Mouse (Mus musculus): Measurements from ENCODE around the gene Hist3h2a.

The Hist3h2a gene

DNA sequence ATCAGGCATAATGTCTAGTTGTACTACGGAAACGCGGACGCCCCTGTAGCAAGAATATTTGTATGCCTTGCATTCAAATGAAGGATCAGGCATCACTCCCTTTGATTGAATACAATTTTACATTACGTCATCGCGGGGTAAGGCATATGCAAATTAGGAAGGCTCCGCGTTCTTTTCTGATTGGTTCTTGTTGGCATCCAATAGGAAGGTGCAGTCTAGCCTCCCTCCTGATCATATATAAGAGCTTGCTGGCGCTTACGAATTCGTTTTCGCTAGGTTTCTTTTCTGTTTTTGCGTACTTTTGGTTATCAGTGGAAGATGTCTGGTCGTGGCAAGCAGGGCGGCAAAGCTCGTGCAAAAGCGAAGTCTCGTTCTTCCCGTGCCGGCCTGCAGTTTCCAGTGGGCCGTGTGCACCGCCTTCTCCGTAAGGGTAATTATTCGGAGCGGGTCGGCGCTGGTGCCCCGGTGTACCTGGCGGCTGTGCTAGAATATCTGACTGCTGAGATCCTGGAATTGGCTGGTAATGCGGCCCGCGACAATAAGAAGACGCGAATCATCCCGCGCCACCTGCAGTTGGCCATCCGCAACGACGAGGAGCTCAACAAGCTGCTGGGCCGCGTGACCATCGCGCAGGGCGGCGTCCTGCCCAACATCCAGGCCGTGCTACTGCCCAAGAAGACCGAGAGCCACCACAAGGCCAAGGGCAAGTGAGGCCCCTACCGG lies at the start of gene Hist3h2a, which contains the start of gene Trim17:
Gene Hist3h2a, plus strand, starts transcription at position 266 of the 723 bp plus-strand sequence.
Gene Trim17, plus strand, starts transcription at position 266 of the 723 bp plus-strand sequence.
- peak; percentile 91 to 93 for DNase-seq

- DNase-seq = peak; percentile 43 to 52
Measured at GRCm38 (mm10) chr11:58904838-58905237, 49.6 kb upstream of the Hist3h2a start.

DNA sequence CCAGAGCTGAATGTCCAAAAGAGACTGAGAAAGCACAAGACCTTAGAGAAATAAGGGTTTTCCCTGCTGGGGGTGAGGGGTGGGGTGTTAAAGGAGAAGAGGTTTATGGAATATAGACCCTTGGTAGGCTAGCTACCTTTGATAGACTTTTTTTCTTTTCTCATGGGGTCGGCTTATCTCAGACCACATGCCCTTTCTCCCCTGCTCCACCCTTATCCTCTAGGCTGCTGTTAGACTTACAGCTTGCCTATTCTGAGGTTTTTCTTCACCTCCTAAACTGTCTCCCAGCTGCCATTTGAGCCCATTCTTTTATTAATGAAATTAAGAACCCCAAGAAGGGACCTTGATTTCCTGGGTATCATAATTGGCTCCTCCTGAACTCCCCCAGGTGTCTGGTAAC lies 40.7 kb upstream of the Hist3h2a start:
- no peak for DNase-seq

DNA sequence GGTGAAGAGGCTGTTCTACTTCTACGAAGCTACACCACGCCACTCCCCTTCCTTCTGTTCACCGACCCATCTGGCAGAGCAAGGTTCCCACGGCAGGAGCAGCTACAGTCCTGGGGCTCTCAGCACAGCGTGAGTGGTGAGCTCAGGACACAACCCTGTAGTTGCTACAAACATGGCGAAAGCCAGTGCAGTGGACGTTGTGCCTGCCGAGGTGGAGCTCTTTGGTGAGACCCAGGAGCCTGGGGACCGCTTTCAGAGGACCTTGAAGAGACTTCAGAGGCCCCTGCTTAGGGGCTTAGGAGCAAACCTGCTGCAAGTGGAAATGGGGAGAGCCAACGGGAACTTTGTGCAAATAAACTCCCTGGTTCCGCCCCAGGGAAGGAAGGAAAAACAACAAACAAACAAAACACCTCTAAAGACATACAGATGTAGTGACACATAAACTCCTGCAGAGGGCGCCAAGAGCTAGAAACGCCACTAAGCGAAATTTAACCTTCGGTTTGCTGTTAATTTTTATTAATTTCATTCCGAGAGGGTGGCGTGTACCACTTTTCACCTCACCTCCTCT lies 39.9 kb upstream of the Hist3h2a start:
- DNase-seq = peak in 1 of 2 experiments; percentile 24

- peak; percentile 47 to 68 for DNase-seq
Measured at GRCm38 (mm10) chr11:58916879-58917744, 37.4 kb upstream of the Hist3h2a start.

DNA sequence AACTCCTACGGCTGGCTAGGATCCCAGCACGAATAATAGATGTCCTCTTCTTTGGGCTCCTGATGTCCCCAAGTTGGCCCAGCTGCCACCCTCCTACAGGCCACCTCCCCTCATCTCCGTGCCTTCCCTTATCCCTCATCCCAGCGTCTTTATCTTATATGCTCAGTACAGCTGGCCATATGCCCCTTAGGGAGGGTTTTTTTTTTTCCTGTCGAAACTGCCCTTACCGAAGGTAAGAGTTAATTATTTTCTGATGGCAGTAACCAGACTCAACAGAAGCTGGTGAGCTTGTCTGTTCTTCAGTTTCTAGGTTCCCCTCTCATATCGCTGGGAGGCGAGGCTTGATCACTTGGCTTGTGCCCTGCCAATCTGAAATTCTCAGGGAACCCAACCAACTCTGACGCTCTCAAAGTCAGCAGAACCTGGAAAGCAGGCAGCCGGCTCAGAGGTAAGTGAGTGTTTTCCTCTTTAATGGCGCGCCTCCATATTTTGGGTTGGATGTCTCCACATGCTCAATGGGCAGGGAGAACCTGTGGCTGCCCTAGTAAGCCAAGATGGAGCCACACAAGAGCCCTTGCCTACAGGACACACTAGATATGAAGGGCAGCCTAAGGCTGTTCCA lies 36.6 kb upstream of the Hist3h2a start, which contains the start of gene Btnl10:
Gene Btnl10, plus strand, starts transcription at position 164 of the 622 bp plus-strand sequence.
- no peak for DNase-seq

- DNase-seq = no peak
Measured at GRCm38 (mm10) chr11:58918759-58919158, 35.7 kb upstream of the Hist3h2a start.

DNA sequence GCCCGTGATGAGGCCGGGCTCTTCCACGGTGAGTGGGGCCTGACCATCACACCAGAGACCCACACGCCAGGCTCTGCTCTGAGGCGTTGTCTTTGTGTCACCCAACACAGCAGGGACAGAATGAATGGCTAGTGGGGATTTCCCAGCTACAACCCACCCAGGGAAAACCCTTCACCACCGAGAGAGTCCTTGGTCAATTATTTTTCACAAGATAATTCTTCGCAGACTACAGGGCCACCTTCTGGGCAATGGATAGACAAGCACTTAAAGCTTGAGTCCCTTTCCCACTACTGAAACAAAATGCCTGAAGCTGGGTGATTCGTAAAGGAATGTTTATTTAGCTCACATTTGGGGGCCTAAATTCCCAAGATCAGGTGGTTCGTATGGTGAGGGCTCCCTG lies 32.1 kb upstream of the Hist3h2a start:
- DNase-seq = no peak

DNA sequence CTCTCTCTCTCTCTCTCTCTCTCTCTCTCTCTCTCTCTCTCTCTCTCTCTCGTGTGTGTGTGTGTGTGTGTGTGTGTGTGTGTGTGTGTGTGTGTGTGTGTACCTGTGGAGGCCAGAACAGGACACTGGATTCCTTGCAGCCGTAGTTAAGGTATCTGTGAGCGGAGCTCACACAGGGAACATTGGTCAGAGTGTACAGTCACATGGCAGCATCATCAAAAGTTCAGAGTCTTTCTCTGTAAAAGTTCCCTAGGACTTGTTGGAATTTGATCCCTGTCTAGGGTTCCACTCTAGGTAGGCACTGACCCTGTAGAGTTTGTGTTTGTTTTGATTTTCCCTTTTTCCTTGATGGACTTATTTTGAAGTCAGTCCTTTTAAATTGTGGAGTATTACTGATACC lies 27.8 kb upstream of the Hist3h2a start:
- no peak for DNase-seq

DNA sequence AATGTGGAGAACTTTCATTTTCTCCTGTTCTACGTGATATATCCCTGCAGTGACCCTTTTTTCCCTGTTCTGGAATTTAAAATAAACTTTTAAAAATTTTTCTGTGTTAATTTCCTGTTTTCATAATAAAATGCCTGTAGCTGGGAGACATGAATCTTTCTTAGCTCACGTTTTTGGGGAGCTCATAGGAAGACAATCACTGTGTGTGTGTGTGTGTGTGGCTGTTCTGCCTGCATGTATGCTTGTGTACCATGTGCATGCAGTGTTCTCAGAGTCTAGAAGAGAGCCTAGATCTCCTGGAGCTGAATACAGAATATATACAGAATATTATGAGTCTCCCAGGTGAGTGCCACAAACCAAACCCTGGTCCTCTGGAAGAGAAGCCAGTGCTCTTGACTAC lies 27.4 kb upstream of the Hist3h2a start:
- no peak for DNase-seq

DNA sequence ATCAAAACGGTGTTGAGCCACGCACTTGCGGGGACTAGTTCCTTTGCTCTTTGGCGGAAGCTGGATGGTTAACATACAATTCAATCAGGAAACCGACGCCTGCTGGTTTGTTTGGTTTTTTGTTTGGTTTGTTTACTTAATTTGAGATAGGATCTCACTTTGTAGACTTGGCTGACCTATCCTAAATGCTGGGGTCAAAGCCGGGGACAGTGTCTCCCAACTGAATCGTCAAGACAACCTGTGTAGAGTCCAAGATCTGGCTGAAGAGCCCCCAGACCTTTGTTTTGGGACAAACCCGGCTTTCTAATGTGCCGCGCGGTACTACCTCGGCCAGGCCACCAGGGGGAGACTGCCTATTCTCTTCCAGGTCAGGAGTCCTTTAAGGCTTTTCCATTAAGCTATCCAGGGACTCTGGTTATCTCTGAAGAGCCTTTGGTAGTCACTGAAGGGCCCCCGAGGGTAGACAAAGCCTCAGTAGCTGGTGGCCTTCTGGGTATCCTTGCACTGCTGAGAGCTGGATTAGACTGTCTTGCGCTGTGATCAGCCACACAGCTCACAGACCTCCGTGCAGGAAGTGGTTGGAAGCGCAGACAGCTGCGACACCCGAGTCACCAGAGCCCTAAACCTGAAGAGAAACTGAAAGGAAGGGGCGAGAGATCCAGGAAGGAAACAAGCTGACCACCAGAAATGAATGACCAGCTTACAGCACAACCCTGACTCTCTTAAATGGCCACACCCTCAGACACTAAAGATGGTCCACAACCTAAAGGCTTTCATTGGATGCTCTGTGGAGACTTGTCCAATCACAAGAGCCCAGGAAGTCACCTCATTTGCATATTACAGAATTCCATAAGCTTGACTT lies 26.5 kb upstream of the Hist3h2a start:
- peak; percentile 64 to 70 for DNase-seq

DNA sequence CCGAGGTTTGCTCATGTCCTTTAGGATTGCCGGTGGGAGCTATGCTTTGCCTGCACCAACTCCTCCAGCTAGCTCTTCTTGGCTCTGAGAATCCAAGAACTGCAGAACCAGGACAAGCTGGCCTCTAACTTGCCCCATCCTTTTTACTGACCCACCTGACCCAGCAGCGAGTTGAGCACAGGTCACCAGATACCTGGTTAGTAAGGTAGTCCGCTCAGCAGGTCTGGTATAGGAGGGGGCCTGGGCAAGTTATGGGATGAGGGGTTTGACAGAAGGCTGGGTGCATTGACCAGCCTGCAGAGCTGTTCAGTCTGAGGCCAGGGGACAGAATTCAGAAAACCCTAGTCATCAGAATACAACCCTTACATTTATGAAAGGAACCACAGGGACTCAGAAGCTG lies 25.4 kb upstream of the Hist3h2a start:
- no peak for DNase-seq

- DNase-seq = no peak
Measured at GRCm38 (mm10) chr11:58929641-58930040, 24.8 kb upstream of the Hist3h2a start.

DNA sequence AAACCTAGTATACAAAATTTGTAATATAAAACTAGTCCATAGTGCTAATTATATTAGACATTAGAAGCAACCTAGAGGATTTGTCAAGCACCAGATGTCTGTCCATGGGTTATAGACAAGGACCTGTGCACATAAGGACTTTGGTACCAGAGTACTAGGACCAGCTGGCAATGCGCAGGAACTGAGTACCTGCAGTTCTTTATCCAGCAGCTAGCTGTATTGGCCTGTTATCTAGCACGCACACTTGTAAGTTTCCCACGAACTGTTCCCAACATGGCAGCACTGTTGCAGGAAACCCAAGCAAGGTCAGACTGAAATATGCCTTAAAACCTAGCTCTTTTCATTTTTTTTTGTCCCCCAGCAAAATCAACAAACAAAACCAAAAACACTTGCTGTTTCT lies 24.2 kb upstream of the Hist3h2a start:
- no peak for DNase-seq

- DNase-seq = no peak
Measured at GRCm38 (mm10) chr11:58931576-58931975, 22.9 kb upstream of the Hist3h2a start.

DNA sequence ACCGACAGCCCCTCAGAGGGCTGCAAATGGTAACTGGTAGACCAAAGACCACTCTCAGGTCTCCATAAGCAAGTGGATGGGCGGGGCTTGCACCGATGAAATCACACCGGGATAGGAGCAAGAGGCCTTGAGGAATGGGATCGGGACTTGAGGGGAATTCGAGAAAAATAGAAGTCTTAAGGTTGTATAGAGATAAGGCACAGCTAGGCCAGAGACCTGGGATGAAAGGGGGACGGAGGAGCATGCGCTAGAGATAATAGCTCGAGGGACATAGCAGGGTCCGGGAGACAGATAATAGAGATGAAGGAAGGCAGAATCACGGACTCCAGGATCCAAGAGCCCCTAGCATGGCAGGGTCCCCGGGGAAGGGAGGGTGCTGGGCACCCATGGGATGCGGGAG lies 16.6 kb upstream of the Hist3h2a start:
- DNase-seq = no peak

- peak; percentile 93 to 95 for DNase-seq
Measured at GRCm38 (mm10) chr11:58938322-58939087, 16.0 kb upstream of the Hist3h2a start, which contains the start of gene Rnf187. Rnf187 (minus strand) TSS chr11:58938916.

GRCm38 (mm10) chr11:58939088-58939439 lies 15.4 kb upstream of the Hist3h2a start:
- no peak for DNase-seq

DNA sequence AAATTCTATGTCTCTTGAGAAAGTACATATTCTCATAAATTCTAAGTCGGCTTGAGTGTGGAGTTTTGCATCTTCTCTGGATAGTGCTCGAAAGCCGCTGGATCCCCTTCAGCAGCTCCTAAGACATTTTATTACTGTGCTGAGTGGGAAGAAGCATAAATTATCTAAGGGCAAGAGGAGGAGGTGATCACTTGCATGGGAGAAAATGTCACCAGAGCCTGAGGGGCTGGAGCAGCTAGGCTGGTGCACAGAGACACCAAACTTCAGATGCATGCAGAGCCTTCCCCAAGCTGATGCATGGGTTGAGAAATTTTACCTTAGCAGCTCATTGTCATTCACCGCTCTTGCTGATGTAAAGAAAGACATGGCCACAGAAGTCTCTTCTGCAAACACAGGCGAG lies 10.3 kb upstream of the Hist3h2a start:
- DNase-seq = no peak

- DNase-seq = no peak
Measured at GRCm38 (mm10) chr11:58947306-58947705, 7.2 kb upstream of the Hist3h2a start.

All from lung, postnatal 4 days (tissue).